Mouse (Mus musculus) adrenal gland, postnatal 4 days (tissue): ENCODE measurements around the gene Ubac2. TPM values are rescaled to one million over a fixed set of nuclear protein-coding genes. Genes with fewer than 3 reads are reported as not detected.

Experiments
- total RNA-seq, 2 experiments: library from RNA; stranded (reverse); gene quantifications; 2 replicates each; pipeline ENCODE4 v1.2.3; 2021

Gene Ubac2
- total RNA-seq, 2 experiments from 2014 or later: 33.5 to 33.9 TPM

Other genes with a start within 250 kb of the Ubac2 start
- gene Dock9, start 80.8 kb upstream of the Ubac2 start, total RNA-seq: 10 to 100 TPM; 30.1 to 35.0 TPM
- gene Gpr18, start 37.2 kb downstream of the Ubac2 start, total RNA-seq: under 1 TPM in 1 of 2 experiments, not detected in 1; 0.25 TPM
- gene Gpr183, start 86.6 kb downstream of the Ubac2 start, total RNA-seq: under 1 TPM; 0.42 to 0.56 TPM
- not detected for gene Timm8a2, start 156.1 kb downstream of the Ubac2 start, total RNA-seq
- gene Tm9sf2, start 228.4 kb downstream of the Ubac2 start, total RNA-seq: 100 to 1,000 TPM; 134 to 135 TPM